Mouse (Mus musculus) embryo, embryonic 10 days (tissue): ENCODE measurements around the gene Gm45785.

Source experiments
- DNase-seq: peaks from one replicate; pipeline ENCODE4 v3.0.0-alpha.2; 2015; ENCODE audit warnings: low spot score

Gm45785 gene

DNA sequence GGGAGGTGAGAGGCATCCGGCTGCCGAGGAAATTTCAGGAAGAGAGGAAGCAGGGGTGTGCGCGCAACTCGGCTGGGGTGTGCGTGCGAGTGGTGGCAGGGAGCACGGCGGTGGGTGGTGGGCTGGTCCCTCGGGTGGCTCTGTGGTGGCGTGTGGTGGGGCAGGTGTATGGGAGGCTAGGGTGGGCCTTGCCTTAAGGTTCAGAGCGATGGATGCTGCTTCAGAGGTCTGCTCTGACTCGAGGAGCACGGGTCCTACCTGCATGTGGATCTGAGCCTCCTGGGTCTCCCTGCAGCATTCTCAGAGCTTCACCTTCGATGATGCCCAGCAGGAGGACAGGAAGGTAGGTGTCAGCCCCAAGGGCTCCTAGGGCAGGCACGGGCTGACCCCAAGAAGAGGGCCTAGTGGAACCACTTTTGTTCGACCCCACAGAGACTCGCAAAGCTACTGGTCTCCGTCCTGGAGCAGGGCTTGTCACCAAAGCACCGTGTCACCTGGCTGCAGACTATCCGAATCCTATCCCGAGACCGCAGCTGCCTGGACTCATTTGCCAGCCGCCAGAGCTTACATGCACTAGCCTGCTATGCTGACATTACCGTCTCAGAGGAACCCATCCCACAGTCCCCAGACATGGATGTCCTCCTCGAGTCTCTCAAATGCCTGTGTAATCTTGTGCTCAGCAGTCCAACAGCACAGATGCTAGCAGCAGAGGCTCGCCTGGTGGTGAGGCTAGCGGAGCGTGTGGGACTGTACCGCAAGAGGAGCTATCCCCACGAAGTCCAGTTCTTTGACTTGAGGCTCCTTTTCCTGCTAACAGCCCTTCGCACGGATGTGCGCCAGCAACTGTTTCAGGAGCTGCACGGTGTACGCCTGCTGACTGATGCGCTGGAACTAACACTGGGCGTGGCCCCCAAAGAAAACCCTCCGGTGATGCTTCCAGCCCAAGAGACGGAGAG is 1.7 kb upstream of the Gm45785 start, which contains the start of gene Bet1l:
Bet1l (minus strand) TSS at position 28 of the 956 bp plus-strand sequence.
- no peak for DNase-seq

DNA sequence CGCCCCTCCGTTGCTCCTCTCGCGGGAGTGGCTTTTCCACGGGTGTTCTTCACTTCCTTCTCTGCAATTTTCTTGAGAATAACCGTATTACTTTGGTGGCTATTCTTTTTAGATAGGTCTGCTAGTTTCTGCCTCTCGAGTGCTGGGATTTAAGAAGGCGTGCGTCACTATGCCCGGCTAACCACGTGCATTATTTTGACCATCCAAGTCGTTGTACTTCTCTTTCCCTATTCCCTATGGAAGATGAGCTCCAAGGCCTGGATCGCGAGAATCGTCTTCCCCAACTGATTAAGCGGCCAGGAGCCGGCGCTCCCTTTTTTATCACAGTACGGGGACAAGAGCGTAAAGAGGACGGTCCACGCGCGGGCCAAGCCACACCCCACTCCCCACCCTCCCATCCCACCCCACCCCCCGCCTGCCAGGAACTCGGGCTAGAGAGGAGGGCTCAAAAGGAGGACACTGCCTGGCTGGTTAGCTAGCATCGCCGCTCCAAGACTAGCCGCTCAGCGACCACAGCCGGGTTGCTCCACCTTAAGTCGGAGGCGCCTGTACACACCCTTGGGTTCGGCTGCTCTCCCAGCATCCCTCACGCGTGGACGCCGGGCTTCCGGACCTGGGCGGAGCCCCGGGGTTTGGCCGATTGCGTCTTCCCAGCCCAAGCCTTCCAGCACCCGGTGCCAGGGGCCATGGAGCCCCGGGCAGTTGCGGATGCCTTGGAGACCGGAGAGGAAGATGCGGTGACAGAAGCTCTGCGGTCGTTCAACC is 836 bp upstream of the Gm45785 start, which contains the start of gene Ric8a:
Ric8a (plus strand) TSS at position 173 of the 765 bp plus-strand sequence.
- peak; percentile 83 for DNase-seq

DNA sequence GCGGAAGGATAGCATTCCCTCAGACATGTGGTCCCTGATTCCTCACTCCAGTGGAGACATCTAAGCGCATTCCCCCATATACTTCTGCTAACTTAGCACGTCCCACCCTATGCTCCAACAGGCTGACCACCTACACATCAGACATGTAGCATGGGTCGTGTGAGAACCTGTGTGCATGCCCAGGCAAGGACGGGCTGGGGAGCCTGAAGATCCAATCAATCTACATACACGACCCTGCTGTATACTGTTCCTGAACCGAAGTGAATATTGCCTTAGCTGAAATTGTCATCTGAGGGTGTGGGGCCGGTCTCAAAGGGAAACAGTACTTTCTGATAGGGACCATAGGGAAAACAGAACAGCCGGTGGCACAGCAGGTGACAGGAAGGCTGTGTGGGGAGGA is 950 bp downstream of the Gm45785 start:
- DNase-seq = no peak

DNA sequence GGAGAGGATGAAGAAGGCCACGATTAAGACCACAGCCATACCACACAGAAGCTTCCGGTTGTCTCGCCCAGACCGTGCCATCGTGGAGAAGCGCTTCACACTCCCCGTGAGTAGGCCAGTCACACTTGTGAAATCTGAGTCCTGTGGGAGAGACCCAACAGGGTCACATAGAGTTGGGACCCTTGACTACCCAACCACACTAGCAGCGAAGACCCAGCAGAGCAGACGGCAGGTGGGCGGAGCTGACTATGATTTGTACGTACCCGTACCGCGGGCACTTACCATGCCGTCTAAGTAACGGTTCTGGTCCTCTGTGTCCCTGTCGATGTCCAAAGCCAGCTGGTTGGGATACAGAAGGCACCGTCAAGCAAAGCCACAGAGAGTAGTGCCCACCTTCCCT is 1.6 kb downstream of the Gm45785 start:
- no peak for DNase-seq

DNA sequence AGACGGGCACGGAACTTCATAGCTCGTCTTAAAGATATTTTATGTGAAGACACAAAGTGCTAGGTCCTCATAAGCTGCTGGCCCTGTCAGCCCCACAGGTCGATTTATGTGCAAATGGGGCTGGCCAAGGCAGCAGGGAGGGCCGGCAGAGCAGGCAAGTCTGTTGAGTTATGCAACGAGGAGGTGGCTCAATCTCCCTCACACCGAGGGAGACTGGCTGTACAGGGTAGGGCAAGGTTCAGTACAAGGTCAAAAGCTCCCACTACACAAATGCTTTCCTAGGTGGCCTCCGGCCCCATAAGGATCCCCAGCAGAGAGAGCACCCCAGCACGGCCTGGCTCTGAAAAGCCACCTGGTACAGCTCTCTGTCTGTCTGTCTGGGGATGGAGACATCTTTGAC is 2.7 kb downstream of the Gm45785 start:
- DNase-seq = no peak

DNA sequence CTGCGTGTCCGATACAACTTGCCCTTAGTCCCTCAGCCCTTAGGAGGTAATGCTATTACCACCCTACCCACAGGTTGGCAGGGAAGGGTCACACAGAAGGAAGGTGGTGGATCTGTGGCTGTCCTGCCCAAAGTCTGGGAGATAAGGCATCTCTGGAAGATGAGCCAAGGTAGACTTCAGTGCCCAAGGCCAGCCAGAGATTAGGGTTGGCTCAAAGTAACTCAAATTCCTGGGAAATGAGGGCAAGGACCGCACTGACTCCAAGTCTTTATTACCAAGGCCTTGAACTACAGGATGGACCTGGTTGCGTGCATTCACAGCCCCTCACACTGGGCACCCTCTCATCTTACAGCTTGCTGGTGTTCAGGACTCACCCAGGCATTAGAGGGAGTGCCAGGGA is 4.2 kb downstream of the Gm45785 start:
- no peak for DNase-seq

DNA sequence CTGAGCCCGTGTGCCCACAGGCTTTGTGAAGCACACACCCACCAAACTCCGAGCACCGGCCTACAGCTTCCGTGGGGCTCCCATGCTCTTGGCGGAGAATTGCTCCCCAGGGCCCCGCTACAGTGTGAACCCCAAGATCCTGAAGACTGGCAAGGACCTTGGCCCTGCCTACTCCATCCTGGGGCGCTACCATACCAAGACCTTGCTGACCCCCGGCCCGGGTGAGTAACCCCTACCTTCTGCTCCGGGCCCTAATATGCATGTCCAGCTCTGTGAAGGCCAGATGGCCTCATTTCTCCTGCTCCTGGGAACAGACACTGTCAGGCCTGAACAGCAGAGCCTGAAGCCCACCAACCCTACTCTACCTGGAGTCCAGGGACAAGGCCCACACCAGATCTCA is 7.5 kb downstream of the Gm45785 start:
- no peak for DNase-seq

DNA sequence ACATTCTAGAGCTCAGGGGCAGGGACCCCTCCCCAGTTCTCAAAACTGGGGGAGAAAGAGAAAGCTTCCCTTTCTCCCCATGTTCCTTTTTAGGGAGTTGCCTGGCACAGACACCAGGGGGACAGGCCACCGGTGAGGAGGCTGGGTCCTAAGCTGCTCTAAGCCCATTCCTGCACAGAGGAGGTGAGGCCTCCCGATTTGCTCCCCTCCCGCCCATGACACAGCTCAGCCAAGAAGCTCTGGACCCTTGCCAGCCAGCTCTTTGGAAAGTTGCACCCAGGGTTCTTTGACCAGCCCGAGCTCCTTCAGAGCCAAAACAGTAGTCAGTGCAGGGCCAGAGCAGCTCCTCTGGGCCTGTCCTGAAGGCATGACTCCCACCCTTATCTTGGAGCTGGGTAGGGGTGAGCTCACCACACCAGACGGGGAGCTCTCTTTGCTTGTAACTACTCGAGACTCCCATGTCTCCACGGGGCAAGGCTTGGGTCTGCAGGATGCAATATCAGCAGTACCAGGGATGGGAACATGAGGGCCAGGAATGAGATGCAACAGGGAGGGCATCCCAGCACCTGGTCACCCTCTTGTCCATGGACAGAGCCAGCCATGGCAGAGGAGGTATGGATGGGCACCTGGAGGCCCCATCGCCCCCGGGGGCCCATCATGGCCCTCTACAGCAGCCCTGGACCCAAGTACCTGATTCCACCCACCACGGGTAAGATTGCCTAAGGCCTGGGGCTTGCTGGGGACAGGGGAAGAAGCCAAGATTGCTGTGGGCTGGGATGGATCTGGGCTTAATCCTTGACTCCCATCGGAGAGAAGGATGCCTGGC is 8.2 kb downstream of the Gm45785 start, which contains the start of gene Odf3:
Odf3 (plus strand) TSS at position 51 of the 826 bp plus-strand sequence.
- DNase-seq = no peak

DNA sequence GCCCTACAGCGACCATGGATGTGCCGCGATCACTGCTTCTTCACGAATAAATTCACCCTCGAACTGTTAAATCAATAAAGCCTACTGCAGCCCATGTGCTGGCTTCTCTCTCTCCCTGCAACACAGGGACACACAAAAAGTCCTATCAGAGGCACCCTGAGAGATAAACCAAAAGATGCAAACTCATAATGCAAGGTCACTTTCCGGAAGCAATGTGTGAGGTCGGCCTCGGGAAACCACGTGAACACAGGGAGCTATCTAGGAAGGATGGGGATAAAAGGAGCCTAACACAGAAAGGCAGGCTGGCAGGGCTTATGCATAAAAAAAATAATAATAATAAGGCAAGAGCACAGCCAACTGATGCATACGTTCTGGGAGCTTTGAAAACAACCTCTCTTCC is 9.5 kb downstream of the Gm45785 start:
- no peak for DNase-seq

DNA sequence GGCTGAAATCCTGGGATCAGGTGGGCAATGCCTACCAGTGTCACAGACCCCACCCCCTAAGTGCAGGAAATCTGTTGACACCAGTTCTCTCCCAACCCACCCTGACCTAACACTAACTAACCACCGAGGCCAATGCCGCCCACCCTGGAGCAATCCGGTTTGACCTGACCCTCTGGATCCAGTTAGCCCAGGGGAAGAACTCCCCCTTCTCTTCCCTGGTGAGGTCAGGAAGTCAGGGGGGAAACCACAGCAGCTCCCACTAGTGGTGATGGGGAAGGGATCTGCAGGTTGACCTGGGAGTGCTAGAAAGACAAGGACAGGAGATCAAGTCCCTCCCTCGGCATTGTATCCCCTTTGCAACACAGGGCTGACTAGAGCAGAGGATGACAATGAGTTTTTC is 10.4 kb downstream of the Gm45785 start:
- no peak for DNase-seq

DNA sequence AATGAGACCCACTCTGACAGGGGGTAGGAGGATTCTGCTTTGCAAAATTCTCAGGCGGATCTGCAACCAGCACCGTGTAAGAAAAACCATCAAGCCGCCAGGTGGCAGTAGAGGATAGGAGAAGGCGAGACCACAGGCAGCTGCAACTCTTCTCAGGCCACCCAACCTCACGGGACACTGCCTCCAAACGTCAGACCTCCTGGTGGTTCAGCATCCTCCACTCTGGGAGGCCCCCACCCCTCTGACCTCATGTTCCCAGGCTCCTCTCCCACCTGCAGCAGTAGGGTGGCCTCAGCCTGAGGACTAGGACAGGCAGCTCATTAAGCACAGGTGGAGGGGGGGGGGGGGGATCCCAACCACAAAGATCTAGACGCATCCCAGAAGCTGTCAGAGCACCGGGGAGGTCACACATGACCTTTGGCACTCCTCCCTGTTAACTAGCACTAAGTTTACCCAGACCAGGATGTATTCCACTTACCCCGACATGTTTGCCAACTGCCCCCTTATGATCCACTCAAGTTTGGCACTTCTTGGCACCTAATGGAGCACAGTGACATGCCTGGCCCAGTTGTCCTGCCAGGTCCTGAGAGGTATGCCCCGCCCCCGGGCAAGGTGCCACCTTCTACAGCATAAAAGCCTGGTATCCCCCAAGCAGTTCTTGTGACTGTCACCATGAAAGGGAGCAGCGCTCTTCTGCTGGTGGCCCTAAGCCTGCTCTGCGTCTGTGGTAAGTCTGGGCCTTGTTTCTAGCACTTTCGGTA is 11.0 kb downstream of the Gm45785 start, which contains the start of gene Scgb1c1:
Scgb1c1 (plus strand) TSS at position 643 of the 761 bp plus-strand sequence.
- DNase-seq = peak; percentile 91

DNA sequence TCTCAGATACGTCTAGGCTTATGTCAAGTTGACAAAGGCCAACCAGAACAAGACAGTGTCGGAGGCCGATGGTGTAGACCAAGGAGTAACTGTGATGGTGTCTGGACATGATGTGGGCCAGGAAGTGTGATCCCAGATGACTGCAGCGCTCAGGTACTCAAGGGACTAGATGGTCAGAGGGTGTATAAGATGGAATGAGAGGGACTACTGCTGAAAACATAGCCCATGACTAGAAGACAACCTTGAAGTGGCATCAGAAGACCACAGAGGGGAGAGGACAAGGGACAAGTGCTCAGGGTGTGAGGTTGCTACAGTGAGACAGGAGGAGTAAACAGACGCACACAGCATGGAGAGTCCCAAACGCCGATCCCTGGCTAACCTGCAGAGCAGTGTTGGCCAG is 12.3 kb downstream of the Gm45785 start:
- DNase-seq = no peak

DNA sequence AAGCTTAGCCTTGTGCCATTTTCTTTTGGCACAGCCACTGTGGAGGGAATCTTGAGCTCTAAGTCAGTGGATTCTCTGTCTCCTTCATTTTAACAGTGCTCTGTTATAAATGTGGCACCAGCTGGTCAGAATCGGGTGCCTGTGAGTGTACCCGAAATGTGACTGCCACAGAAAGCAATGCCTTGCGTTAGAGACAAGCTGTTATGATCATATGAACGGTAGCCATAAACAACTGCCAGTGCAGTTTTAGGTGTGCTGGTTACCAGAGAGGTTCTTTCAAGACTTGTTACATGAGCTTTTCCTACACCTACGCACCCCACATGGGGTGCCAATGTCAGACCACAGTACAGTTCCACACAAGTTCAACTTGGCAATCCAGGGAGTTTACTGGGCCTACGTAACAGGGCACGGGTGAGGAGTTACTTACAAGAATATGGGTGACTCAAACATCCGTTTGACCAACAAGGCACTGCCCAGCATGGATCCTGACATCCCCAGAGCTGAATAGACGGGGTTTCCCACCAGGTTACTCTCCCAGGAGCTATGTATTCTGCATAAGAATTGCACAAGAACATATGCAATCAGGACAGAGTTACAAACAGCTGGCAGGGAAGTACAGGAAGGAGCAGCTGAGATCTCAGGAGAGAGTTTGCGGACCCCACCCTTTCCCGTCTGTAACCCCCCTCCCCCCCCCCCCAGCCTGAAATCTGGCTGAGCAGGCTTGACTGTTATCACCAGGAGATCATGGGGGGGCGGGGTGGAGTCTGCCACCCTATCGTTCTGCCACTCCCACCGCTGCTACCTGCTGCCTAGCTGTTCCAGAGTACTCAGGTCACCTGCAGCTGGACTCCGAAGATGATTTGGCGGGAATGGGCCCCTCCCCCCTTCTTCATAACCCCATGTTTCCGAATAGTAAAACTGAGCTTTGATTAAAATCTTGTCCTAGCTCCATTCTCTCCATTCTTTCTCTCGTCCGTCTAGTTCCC is 15.1 kb downstream of the Gm45785 start:
- DNase-seq = no peak

DNA sequence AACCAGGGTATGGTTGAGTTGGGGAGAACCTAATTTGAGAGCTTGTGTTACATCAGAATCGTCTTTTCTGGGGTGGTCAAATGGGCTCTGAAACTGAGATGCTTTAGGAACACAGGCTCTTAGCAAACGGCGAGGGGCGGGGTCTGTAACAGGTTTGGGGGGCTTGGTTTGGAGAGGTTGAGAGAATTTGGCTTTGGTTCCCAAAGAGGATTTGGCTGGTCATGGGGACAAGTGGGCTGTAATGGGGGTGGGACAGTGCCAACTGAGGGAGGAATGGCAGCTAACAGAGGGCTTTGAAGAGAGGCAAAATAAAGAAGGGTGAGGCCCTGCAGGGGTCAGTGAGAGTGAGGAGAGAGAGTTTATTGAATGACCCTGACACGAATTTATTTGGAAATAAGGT is 16.6 kb downstream of the Gm45785 start:
- DNase-seq = no peak

DNA sequence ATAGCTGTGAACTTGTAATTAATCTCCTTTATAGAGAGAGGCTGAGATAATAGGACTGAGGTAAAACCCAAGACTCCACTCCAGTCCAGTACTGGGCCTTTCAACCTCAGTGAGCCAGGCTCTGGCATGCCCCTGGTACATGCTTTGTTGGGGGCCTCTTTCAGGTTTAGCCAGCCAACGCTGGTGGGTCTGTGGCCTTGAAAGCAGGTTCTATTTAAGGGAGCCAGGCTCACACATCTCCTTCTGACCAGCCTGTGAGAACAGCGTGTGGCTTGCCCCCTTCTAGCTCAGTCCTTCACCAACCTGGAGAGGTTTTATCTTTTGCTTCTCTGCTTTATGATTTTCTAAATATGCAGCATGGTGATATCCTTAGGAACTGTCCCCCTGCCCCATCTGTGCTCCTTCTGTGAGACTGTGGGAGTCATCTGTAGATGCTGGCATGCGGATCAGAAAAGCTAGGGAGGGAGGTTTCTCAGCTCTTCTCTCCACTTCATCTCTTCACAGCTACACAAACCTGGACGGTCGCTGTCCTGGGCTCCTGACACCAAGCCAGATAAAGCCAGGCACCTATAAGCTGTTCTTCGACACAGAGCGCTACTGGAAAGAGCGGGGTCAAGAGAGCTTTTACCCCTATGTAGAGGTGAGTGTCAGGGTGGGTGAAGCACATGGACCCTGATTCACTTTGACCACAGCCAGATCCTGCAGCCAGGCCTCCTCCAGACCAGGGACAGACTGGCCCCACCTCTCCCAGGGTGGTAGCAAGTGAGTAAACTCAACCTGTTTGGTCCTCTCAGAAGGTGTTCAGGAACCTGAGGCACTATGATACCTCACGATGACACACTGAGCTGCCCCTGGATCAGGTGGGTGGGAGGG is 19.7 kb downstream of the Gm45785 start:
- DNase-seq = no peak

DNA sequence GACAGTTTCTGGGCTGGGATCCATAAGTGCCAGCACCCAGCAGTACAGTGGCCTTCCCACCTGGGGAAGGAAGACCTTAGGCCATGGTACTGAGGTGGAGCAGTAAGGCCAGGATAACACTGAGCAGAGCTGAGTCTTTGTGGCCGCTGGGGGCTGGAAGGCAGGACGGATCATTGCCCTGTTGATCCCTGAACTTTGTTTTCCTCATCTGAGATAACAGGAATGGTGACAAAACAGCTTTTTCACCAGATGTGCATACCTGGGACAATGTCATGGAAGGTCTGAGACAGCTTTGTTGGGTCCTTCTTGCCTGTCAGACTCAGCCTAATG is 20.4 kb downstream of the Gm45785 start:
- no peak for DNase-seq

DNA sequence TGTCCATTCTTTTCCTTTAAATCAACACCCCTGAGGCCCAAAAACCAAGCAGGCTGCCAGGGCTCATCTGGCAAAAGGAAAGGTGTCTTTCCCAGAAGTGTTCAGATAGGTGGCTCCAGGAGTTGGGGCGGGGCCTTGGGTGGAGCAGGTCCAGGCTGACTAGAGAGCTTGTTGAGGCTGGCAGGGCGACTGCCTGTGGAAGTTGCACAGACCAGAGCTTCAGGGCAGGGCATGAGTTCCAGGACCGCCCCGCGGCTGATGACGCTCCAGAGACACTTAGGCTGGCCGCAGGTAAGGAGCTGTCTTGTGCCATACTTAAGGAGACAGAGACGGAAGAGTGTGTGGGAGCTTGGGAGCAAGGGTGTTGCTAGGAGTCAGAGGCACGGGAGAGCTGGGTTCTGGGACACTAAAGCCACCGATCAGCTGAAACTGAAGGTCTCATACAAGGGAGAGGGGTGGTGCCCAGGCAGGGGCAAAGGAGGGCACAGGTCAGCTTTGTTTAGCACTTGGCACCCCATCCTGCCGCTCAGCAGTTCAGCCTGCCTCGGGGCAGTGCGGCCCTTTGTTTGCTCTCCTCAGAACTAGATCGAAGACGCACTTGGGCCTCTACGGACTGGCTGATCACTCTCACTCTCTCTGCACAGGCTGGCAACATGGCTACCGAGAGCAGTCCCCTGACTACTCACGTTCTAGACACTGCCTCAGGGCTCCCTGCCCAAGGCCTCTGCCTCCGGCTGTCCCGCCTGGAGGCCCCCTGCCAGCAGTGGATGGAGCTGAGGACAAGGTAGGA is 21.0 kb downstream of the Gm45785 start, which contains the start of gene Urah:
Urah (plus strand) TSS at position 51 of the 790 bp plus-strand sequence.
- DNase-seq = no peak

DNA sequence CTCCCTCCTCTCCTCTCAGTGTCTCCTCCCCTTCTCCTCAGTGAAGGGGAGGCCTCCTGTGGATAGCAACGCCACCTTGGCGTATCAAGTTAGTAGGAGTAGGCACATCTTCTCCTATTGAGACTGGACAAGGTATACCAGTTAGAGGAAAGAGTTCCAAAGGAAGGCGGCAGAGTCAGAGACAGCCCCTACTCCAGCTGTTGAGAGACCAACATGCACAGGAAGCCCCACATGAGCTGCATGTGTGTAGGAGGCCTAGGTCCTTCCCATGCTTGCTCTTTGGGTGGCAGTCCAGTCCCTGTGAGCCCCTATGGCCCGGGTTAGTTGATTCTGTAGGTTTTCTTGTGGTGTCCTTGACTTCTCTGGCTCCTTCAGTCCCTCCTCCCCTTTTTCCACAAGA is 22.8 kb downstream of the Gm45785 start:
- no peak for DNase-seq
